Mouse (Mus musculus) limb, embryonic 12.5 days (tissue): ENCODE data around the gene Nr1h2. TPM values are rescaled to one million over a fixed set of nuclear protein-coding genes. Genes with fewer than 3 reads are reported as not detected.

Experiments
- ATAC-seq: fragments of 200-750 bp; cut with Nextera tagmentation; 2 replicates; pipeline ENCODE4 v1.8.0; 2017; ENCODE audit warnings: low read depth, moderate TSS enrichment; ENCODE audit not compliant: insufficient number of reproducible peaks, insufficient read depth, low FRiP score, low TSS enrichment
- H3K27ac ChIP-seq: fragments of 300-500 bp; sonication (generic); 2 replicates; pipeline ENCODE4 v1.5.1; 2016; ENCODE audit warnings: mild to moderate bottlenecking, moderate library complexity
- H3K27me3 ChIP-seq: fragments of 300-500 bp; sonication (generic); 2 replicates; pipeline ENCODE4 v1.6.1; 2016; ENCODE audit warnings: mild to moderate bottlenecking, moderate library complexity
- H3K36me3 ChIP-seq: fragments of 300-500 bp; sonication (generic); 2 replicates; pipeline ENCODE4 v1.6.1; 2016; ENCODE audit warnings: mild to moderate bottlenecking, moderate library complexity
- H3K4me1 ChIP-seq: fragments of 300-500 bp; sonication (generic); replicated peaks from 2 replicates; pipeline ENCODE4 v1.6.1; 2016
- H3K4me2 ChIP-seq: fragments of 300-500 bp; sonication (generic); 2 replicates; pipeline ENCODE4 v1.6.1; 2016; ENCODE audit warnings: mild to moderate bottlenecking, moderate library complexity
- H3K4me3 ChIP-seq: fragments of 300-500 bp; sonication (generic); replicated peaks from 2 replicates; pipeline ENCODE4 v1.5.1; 2016; ENCODE audit warnings: mild to moderate bottlenecking
- H3K9ac ChIP-seq: fragments of 300-500 bp; sonication (generic); replicated peaks from 2 replicates; pipeline ENCODE4 v1.6.1; 2016; ENCODE audit warnings: mild to moderate bottlenecking, moderate library complexity
- H3K9me3 ChIP-seq: fragments of 300-500 bp; sonication (generic); 2 replicates; pipeline ENCODE4 v1.6.1; 2016; ENCODE audit warnings: mild to moderate bottlenecking, moderate library complexity
- WGBS: fragments of 180-500 bp; shearing (Covaris S2); methylation state at CpG from one replicate; pipeline ENCODE4 v1.1.7; 2016; 5-methylcytosine and 5-hydroxymethylcytosine counted together
- polyA plus RNA-seq: library from polyadenylated mRNA; unstranded; fragments of >200 nt; fragmentation: Nextera tagmentation; extraction: Ambion mirVana; gene quantifications from 2 replicates; pipeline ENCODE4 v1.2.1, GENCODE M21; 2016

The Nr1h2 gene
- polyA plus RNA-seq, 1 experiment from 2014 or later = 70.7 TPM

DNA sequence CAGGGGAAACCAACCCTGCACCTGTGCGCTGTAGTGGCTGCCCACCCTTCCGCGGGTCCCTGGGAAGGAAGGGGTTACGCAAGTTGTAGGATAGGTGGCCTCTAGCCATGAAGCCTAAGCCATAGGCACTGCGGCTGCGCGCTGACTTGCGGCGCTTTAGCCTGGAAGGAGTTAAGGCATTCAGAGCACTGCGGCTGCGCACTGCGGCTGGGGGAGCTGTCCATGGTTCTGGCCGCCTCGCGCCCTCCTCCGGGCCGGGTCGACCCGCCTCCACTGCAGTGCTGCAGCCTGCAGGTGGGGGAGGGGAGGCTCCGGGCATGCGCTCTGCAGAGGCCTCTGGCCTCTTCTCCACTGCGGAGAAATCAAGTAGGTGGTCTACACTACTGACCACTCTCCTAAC lies 40.0 kb upstream of the Nr1h2 start:
- H3K4me3 ChIP-seq = peak overlapping the region; percentile 6; the same call in 1 of the 2 replicates
- WGBS = 0% methylated on average over 21 of the region's 22 CpGs
- no peaks in the 10 kb centered on the region for H3K36me3 ChIP-seq
- H3K9ac ChIP-seq = no peak overlapping the region
- 0 out of 2 replicates have a peak, but pooled peaks have one; percentile 13 for ATAC-seq
- no peaks in the 10 kb centered on the region for H3K9me3 ChIP-seq
- H3K27ac ChIP-seq = no peak overlapping the region
- peaks cover 60% of the 10 kb centered on the region for H3K27me3 ChIP-seq
- H3K4me2 ChIP-seq = peak overlapping the region; percentile 27; the same call in 1 of the 2 replicates
- peaks cover 34% of the 10 kb centered on the region for H3K4me1 ChIP-seq

DNA sequence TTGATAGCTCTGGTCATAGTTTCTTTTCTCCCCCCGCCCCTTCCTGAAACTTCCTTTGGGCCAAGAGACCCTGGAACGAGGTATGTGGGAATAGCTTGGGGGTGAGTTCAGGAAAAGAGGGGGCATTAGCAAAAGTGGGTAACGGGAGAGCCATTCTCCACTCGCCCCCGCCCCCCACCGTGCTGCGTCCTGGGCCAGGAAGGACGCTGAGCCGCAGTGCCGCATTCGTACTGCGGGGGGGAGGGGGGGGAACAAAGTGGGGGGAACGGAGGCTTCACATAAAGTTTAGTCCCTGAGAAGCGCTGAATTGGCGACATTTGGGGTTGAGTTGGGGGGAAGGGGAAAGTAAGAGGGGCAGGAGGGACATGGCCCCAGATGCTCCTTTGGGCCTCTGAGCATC lies 39.3 kb upstream of the Nr1h2 start:
- Histone ChIP-seq H3K9ac (no peak overlapping the region), H3K27ac (no peak overlapping the region), H3K27me3 (peaks cover 67% of the 10 kb centered on the region), H3K9me3 (no peaks in the 10 kb centered on the region), H3K4me1 (peaks cover 41% of the 10 kb centered on the region), H3K36me3 (no peaks in the 10 kb centered on the region), H3K4me2 (no peak overlapping the region), H3K4me3 (no peak overlapping the region)
- ATAC-seq = no peak
- 3% methylated on average over 15 of the region's 15 CpGs for WGBS

DNA sequence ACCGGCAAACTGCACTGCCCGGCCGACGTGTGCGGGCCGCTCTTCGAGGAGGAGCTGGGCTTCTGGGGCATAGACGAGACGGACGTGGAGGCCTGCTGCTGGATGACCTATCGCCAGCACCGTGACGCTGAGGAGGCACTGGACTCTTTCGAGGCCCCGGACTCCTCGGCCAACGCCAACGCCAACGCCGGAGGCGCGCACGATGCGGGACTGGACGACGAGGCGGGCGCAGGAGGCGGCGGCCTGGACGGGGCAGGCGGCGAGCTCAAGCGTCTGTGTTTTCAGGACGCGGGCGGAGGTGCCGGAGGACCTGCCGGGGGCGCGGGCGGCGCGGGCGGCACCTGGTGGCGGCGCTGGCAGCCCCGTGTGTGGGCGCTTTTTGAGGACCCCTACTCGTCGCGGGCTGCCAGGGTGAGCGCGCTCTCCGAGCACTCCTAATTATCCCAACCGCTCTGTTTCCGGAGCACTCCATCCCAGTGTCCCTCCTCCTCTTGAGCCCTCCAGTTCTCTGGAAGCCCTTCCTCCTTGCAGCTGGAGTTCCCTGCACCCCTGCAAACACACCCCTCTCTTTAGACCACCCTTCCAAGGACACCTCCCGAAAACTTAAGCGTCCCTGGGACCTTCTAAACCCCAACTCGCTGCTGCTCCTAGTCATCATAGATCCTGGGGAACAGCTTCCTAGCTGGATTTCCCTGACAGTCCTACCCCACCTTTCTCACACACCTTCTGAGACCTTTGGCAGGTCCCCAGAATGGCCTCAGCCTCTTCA lies 37.8 kb upstream of the Nr1h2 start:
- Histone ChIP-seq H3K4me3 (peak overlapping the region; percentile 63), H3K27me3 (peaks cover 82% of the 10 kb centered on the region), H3K9ac (peak overlapping the region; percentile 54), H3K4me2 (peak overlapping the region; percentile 99), H3K9me3 (no peaks in the 10 kb centered on the region), H3K27ac (no peak overlapping the region), H3K4me1 (peaks cover 50% of the 10 kb centered on the region), H3K36me3 (no peaks in the 10 kb centered on the region)
- WGBS = under 1% methylated on average over 60 of the region's 60 CpGs
- no peak for ATAC-seq

DNA sequence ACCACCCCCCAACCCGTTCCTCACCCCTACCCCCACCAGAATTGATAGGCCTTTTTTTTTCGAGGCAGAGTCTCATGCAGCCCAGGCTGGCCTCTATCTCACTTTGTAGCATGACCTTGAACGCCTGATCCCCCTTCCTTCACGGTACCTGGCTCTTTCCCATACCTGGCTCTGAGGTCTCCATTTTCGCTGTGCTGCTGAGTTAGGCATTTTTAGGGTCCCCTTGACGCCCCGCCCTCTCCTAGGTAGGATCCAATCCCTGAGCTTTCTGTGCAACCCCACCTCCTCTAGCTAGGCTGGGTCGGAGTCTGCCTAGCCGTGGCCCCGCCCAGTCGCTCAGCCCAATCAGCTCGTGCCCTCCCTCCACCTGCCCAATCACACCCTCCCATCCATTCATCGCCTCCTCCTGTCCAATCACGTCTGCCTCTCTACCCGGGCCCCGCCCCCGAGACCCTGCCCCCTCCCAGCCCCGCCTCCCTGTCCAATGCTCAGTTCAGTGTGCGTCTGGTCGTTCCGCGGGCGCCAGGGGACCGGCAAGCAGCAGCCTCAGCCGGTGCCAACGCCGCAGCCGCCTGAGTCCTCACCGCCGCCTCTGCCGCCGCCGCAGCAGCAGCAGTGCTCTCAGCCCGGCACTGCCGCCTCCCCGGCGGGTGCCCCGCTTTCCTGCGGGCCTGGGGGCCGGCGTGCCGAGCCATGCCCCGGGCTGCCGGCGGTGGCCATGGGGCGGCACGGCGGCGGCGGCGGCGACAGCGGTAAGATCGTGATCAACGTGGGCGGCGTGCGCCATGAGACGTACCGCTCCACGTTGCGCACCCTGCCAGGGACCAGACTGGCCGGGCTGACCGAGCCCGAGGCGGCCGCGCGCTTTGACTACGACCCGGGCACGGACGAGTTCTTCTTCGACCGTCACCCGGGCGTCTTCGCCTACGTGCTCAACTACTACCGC lies 36.9 kb upstream of the Nr1h2 start, which contains the start of gene Kcnc3:
Gene Kcnc3, plus strand, starts transcription at position 263 of the 946 bp plus-strand sequence.
- H3K4me2 ChIP-seq = peak within 1 kb of the TSS; percentile 99
- H3K4me3 ChIP-seq = peak within 1 kb of the TSS; percentile 63
- no peaks in the 10 kb centered on the region for H3K9me3 ChIP-seq
- peak; percentile 90 for ATAC-seq
- no peaks in the 10 kb centered on the region for H3K36me3 ChIP-seq
- peaks cover 50% of the 10 kb centered on the region for H3K4me1 ChIP-seq
- H3K27me3 ChIP-seq = peaks cover 91% of the 10 kb centered on the region
- no peak within 1 kb of the TSS for H3K27ac ChIP-seq
- under 1% methylated on average over 77 of the region's 80 CpGs for WGBS
- H3K9ac ChIP-seq = peak within 1 kb of the TSS; percentile 54

DNA sequence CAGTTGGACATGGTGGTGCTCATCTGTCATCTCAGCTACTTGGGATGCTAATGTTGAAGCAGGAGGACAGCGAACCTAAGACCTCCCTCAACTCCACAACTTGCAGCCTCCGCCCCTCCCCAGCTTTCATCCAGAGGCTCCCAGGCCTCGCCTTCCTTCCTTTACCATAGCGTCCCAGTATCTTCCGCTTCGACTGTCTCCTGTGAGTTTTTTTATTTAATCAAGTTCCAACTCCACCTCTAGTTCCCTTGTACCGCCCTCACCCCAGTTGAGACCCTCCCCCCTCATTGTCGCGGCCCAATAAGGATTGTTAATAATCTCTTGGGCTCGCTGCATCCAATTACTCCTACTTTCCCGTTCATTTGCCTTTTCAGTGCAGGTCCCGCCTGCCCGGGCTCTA lies 36.2 kb upstream of the Nr1h2 start:
- H3K27ac ChIP-seq = no peak overlapping the region
- peaks cover 98% of the 10 kb centered on the region for H3K27me3 ChIP-seq
- no peak overlapping the region for H3K9ac ChIP-seq
- ATAC-seq = no peak
- no peaks in the 10 kb centered on the region for H3K36me3 ChIP-seq
- 2% methylated on average over 13 of the region's 13 CpGs for whole genome bisulfite sequencing
- peaks cover 50% of the 10 kb centered on the region for H3K4me1 ChIP-seq
- H3K9me3 ChIP-seq = no peaks in the 10 kb centered on the region
- peak overlapping the region; percentile 99 for H3K4me2 ChIP-seq
- H3K4me3 ChIP-seq = peak overlapping the region; percentile 63

DNA sequence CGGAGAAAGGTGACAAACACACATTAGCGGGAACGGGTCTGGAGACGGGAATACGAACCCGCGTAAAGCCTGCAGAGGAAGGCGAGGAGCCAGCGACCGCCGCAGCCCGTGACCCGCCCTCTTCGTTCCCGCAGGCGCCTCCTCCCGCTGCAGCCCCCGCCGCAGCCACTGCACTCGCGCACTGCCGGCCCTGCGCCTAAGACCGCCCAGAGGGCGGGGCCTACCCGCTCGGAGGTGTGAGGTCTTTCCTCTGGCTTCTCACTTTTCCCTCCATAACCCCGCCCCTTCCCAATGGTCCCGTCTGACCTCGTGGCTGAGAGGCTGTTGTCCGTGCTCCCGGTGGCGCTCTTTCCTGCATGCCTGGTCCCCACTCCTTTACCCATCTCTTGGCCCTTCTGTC lies 35.4 kb upstream of the Nr1h2 start:
- Histone ChIP-seq H3K4me3 (peak overlapping the region; percentile 63), H3K4me1 (peaks cover 50% of the 10 kb centered on the region), H3K27me3 (peaks cover 100% of the 10 kb centered on the region), H3K9ac (peak overlapping the region; percentile 51; the same call in 1 of the 2 replicates), H3K4me2 (peak overlapping the region; percentile 99), H3K27ac (no peak overlapping the region), H3K36me3 (no peaks in the 10 kb centered on the region), H3K9me3 (no peaks in the 10 kb centered on the region)
- peak; percentile 41; the same call in 1 of the 2 replicates for ATAC-seq
- under 1% methylated on average over 30 of the region's 33 CpGs for WGBS

DNA sequence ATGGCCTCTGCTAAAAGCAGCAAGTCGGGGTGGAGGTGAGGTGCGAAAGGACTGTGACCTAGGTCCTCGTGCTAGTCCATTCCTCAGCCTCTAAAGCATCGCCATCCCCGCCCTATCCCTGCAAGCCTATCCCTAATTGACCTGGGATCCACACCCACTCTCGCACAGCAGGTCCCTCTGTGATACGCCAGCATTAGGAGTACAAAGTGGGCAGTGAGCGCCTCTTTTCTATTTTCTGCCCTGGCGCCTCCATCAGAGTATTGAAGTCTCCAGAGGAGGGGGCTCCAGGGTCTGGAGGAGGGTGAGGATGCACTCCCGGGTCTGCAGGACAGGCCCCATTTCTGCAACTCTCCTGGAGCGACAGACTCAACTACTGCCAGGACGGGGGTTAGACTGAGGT lies 34.6 kb upstream of the Nr1h2 start:
- Histone ChIP-seq H3K27me3 (peaks cover 94% of the 10 kb centered on the region), H3K9me3 (no peaks in the 10 kb centered on the region), H3K9ac (no peak overlapping the region; the same call in 1 of the 2 replicates), H3K4me2 (peak overlapping the region; percentile 99), H3K27ac (no peak overlapping the region), H3K36me3 (no peaks in the 10 kb centered on the region), H3K4me3 (peak overlapping the region; percentile 63), H3K4me1 (peaks cover 42% of the 10 kb centered on the region)
- 5% methylated on average over 12 of the region's 12 CpGs for WGBS
- ATAC-seq = no peak

DNA sequence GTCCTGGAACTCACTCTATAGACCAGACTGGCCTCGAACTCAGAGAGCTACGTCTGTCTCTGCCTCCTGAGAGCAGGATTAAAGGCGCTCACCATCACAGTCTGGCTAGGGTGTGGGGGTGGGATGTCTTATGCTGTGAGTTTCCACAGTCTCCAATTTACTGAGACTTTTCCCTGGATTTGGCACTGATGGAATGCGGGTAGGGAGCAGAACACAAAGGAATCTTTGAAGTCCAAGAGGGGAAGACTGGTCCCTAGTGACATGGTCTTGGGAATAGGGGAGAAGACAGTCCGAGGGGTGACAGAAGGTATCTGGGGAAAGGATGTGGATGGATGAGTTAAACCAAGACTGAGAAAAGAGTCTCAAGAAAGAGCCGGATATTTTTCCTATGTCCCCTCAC lies 33.9 kb upstream of the Nr1h2 start:
- ATAC-seq = no peak
- H3K27me3 ChIP-seq = peaks cover 93% of the 10 kb centered on the region
- WGBS = 36% methylated on average over 6 of the region's 6 CpGs
- H3K4me2 ChIP-seq = 0 out of 2 replicates have a peak overlapping the region, but pooled peaks have one; percentile 99
- peaks cover 37% of the 10 kb centered on the region for H3K4me1 ChIP-seq
- H3K9me3 ChIP-seq = no peaks in the 10 kb centered on the region
- H3K27ac ChIP-seq = no peak overlapping the region
- H3K4me3 ChIP-seq = no peak overlapping the region
- no peaks in the 10 kb centered on the region for H3K36me3 ChIP-seq
- no peak overlapping the region for H3K9ac ChIP-seq

DNA sequence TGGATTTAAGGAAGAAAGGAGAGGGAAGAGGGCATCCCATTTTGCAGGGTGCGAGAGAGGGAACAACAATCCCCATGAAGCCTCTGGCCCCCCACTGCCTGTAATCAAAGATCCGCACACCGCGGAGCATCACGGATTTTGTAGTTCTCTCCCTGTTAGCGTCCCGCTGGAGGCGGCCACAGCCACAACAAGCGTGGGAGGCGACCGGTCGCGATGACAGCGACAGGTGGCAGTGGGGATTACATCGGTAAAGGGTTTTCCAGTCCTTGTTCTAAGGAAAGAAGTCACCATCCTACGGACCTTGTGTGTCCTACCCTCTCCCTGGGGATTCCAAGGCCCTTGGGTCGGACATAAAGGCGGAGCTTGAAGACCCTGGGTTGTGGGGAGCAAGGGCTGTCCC lies 33.2 kb upstream of the Nr1h2 start:
- Histone ChIP-seq H3K27ac (no peak overlapping the region), H3K4me3 (peak overlapping the region; percentile 22), H3K9me3 (no peaks in the 10 kb centered on the region), H3K4me1 (peaks cover 37% of the 10 kb centered on the region), H3K4me2 (peak overlapping the region; percentile 46), H3K9ac (no peak overlapping the region; the same call in 1 of the 2 replicates), H3K36me3 (no peaks in the 10 kb centered on the region), H3K27me3 (peaks cover 90% of the 10 kb centered on the region)
- ATAC-seq = no peak
- under 1% methylated on average over 18 of the region's 18 CpGs for whole genome bisulfite sequencing

DNA sequence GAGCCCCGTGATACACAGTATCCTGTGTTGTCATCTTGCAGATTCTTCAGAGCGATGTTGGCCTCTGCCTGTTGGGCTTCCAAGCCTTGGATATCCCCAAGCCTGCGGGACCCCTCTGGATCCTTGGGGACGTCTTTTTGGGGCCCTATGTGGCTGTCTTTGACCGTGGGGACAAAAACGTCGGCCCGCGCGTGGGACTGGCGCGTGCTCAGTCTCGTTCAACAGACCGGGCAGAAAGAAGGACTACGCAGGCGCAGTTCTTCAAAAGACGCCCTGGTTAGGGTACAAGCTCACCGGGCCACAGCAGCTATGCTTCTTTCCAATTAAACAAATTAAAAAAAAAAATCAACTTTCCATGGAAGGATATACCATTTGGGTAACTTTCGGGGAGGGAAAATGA lies 32.8 kb upstream of the Nr1h2 start:
- Histone ChIP-seq H3K36me3 (no peaks in the 10 kb centered on the region), H3K27ac (no peak overlapping the region), H3K4me3 (peak overlapping the region; percentile 22), H3K9me3 (no peaks in the 10 kb centered on the region), H3K9ac (no peak overlapping the region), H3K4me2 (peak overlapping the region; percentile 46), H3K4me1 (peaks cover 33% of the 10 kb centered on the region), H3K27me3 (peaks cover 89% of the 10 kb centered on the region)
- 9% methylated on average over 19 of the region's 19 CpGs for WGBS
- ATAC-seq = no peak

DNA sequence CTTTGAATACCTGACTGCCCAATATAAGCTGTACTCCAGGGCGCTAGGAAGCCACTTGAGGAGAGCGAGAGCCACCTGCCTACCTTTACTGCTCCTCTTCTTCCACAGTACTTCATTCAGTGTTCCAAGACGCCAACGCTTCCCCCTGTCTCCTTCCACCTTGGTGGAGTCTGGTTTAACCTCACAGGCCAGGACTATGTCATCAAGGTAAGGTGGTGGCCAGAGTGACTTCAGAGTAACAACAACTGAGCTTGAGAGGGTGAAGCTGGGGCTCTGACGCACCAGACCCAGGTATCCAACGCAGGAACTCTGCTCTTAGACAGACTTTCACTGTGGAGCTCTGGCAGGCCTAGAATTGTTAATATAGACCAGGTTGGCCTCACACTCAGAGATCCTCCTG lies 31.9 kb upstream of the Nr1h2 start:
- peaks cover 25% of the 10 kb centered on the region for H3K4me1 ChIP-seq
- 89% methylated on average over 6 of the region's 6 CpGs for WGBS
- H3K4me3 ChIP-seq = no peak overlapping the region
- H3K27me3 ChIP-seq = peaks cover 85% of the 10 kb centered on the region
- H3K9ac ChIP-seq = no peak overlapping the region
- no peaks in the 10 kb centered on the region for H3K36me3 ChIP-seq
- H3K4me2 ChIP-seq = no peak overlapping the region
- no peak overlapping the region for H3K27ac ChIP-seq
- no peaks in the 10 kb centered on the region for H3K9me3 ChIP-seq
- no peak for ATAC-seq
